ENCODE assay signal across 9 mouse cellular contexts in genomic region chrX:66652455-66653144, GRCm38 (mm10). TPM values are rescaled to one million over a fixed set of nuclear protein-coding genes. Genes with fewer than 3 reads are reported as not detected.
A peak's percentile ranks its signal among the peaks of the same experiment; 100 is the strongest.
DNase-seq lines count a peak whose midpoint lies in the region; ATAC-seq lines count a peak whose summit lies in the region.
"Had no signal": no experiment of that assay in that cellular context is flagged by ENCODE, and none has a peak within 500 bp of the region (broad histone marks: within the 10 kb centered on the region; RNA-seq: fewer than 3 reads in every experiment).

No protein-coding gene starts in this region.

- 12% methylated on average over 21 of the region's 21 CpGs for WGBS in forebrain, embryonic 11.5 days
- WGBS in heart, embryonic 14.5 days = 9% methylated on average over 21 of the region's 21 CpGs
- WGBS in stomach, embryonic 15.5 days = 10% methylated on average over 21 of the region's 21 CpGs

- peak overlapping the region; percentile 55 for H3K4me2 ChIP-seq in forebrain, embryonic 11.5 days (ENCODE audit: low read depth, low read length, severe bottlenecking)
- H3K4me2 ChIP-seq in heart, embryonic 14.5 days (ENCODE audit: low read length) = peak overlapping the region; percentile 70
- peak overlapping the region; percentile 52 for H3K4me2 ChIP-seq in stomach, embryonic 15.5 days

- no peak overlapping the region for H3K27ac ChIP-seq in forebrain, embryonic 11.5 days (ENCODE audit: low read depth, low read length)
- H3K27ac ChIP-seq in heart, embryonic 14.5 days (replicated peaks in 1 of 2; ENCODE audit: control insufficient read depth in 1 of 2, insufficient read depth in 1 of 2, low read depth in 2 of 2, low read length in 2 of 2) = no peak overlapping the region
- H3K27ac ChIP-seq in stomach, embryonic 15.5 days = no peak overlapping the region

- no peaks in the 10 kb centered on the region for H3K4me1 ChIP-seq in forebrain, embryonic 11.5 days (replicated peaks; ENCODE audit: control insufficient read depth, insufficient read depth, low read length)
- peaks cover 0 to 5% of the 10 kb centered on the region in 2 experiments; a peak in 2 of 4 replicates for H3K4me1 ChIP-seq in heart, embryonic 14.5 days (ENCODE audit: control insufficient read depth in 2 of 2, insufficient read depth in 2 of 2, low read length in 2 of 2)
- H3K4me1 ChIP-seq in stomach, embryonic 15.5 days = no peaks in the 10 kb centered on the region

- ATAC-seq in forebrain, embryonic 11.5 days (replicated peaks; ENCODE audit: low FRiP score) = peak; percentile 91
- ATAC-seq in heart, embryonic 14.5 days (ENCODE audit: insufficient number of reproducible peaks, insufficient read depth, low FRiP score, low read depth) = peak; percentile 35; the same call in 1 of the 2 replicates
- ATAC-seq in stomach, embryonic 15.5 days (ENCODE audit: insufficient read depth, low FRiP score, low read depth) = peak; percentile 82
- ATAC-seq in erythroblast, adult 5-6 weeks (replicated peaks; ENCODE audit: low FRiP score, poor library complexity, severe bottlenecking) = no peak

- peak overlapping the region; percentile 31 for H3K4me3 ChIP-seq in forebrain, embryonic 11.5 days (ENCODE audit: low read depth, low read length)
- peak overlapping the region; percentile 42 to 48 for H3K4me3 ChIP-seq in heart, embryonic 14.5 days (ENCODE audit: control insufficient read depth in 1 of 2, insufficient read depth in 1 of 2, low read depth in 1 of 2, low read length in 2 of 2)
- H3K4me3 ChIP-seq in stomach, embryonic 15.5 days (replicated peaks) = peak overlapping the region; percentile 36

- H3K27me3 ChIP-seq in forebrain, embryonic 11.5 days (ENCODE audit: control insufficient read depth, insufficient read depth, low read length) = no peaks in the 10 kb centered on the region
- H3K27me3 ChIP-seq in heart, embryonic 14.5 days (ENCODE audit: control insufficient read depth, insufficient read depth, low read length) = no peaks in the 10 kb centered on the region
- no peaks in the 10 kb centered on the region for H3K27me3 ChIP-seq in stomach, embryonic 15.5 days (replicated peaks)

- H3K9ac ChIP-seq in forebrain, embryonic 11.5 days (ENCODE audit: low read length) = peak overlapping the region; percentile 40
- peak overlapping the region; percentile 38; the same call in 1 of the 2 replicates for H3K9ac ChIP-seq in heart, embryonic 14.5 days (ENCODE audit: low read length)
- H3K9ac ChIP-seq in stomach, embryonic 15.5 days = no peak overlapping the region

- peak; percentile 30 for DNase-seq in ovary, postnatal 36 days (ENCODE audit: low spot score)
- DNase-seq in ovary, postnatal 10 days (ENCODE audit: low spot score) = no peak
- peak; percentile 75 for DNase-seq in forebrain, embryonic 11.5 days (ENCODE audit: low spot score)
- peak; percentile 62 to 67 for DNase-seq in layer of hippocampus, adult 8-10 months (ENCODE audit: low spot score in 2 of 2)
- peak; percentile 2 for DNase-seq in lung, postnatal 36 days

- H3K9me3 ChIP-seq in forebrain, embryonic 11.5 days (ENCODE audit: control insufficient read depth, low read length) = no peaks in the 10 kb centered on the region
- no peaks in the 10 kb centered on the region for H3K9me3 ChIP-seq in heart, embryonic 14.5 days (ENCODE audit: control insufficient read depth, low read length)
- no peaks in the 10 kb centered on the region for H3K9me3 ChIP-seq in stomach, embryonic 15.5 days

- no peaks in the 10 kb centered on the region for H3K36me3 ChIP-seq in forebrain, embryonic 11.5 days (ENCODE audit: control insufficient read depth, insufficient read depth, low read length)
- H3K36me3 ChIP-seq in heart, embryonic 14.5 days (ENCODE audit: control insufficient read depth, insufficient read depth, low read length) = no peaks in the 10 kb centered on the region
- no peaks in the 10 kb centered on the region for H3K36me3 ChIP-seq in stomach, embryonic 15.5 days

RNA-seq across cellular contexts. Expression of gene Slitrk2, which starts 3.5 kb away (rescaled TPM):
- polyA plus RNA-seq in forebrain, embryonic 11.5 days (2014; fragmentation: Nextera tagmentation; extraction: Ambion mirVana) = 5.1 and 5.3 TPM in 2 replicates
- polyA plus RNA-seq in heart, embryonic 14.5 days (2014; fragmentation: Nextera tagmentation; extraction: Ambion mirVana) = 0.39 and 0.45 TPM in 2 replicates
- total RNA-seq in layer of hippocampus, adult 8-10 months (2022) = 10 to 100 TPM; 36.4 to 40.1 (median 38.5) TPM
- 1.4 and 1.6 TPM in 2 replicates for polyA plus RNA-seq in stomach, embryonic 15.5 days (2015; fragmentation: Nextera tagmentation; extraction: Ambion mirVana)
- total RNA-seq in erythroblast, adult 5-6 weeks (2015; ENCODE audit: low replicate concordance) = not detected in 2 replicates
- not detected in 2 replicates for total RNA-seq in erythroblast, adult 5-6 weeks (2017; ENCODE audit: low replicate concordance)
- total RNA-seq: MEL had no signal
